Mouse (Mus musculus) CH12.LX (cell line): ENCODE results near the gene Wdfy1.

Experiments used
- CTCF ChIP-seq, 2 experiments: IDR thresholded peaks in 1 of 2; conservative IDR thresholded peaks in 1 of 2; 2 replicates each; pipeline ENCODE4 v1.5.1; 2011 to 2012; ENCODE audit warnings: low read depth in 2 of 2, low read length in 2 of 2, improper control_type of control experiment in 1 of 2, inconsistent platforms in 1 of 2, mild to moderate bottlenecking in 1 of 2, moderate library complexity in 1 of 2
- E2F4 ChIP-seq: IDR thresholded peaks from 2 replicates; pipeline ENCODE4 v1.6.1; 2011; ENCODE audit warnings: low read depth, low read length, improper control_type of control experiment; ENCODE audit not compliant: insufficient replicate concordance
- EP300 ChIP-seq: IDR thresholded peaks from 2 replicates; pipeline ENCODE4 v1.6.1; 2011; ENCODE audit warnings: low read length, improper control_type of control experiment
- GABPA ChIP-seq: IDR thresholded peaks from 2 replicates; pipeline ENCODE4 v1.6.1; 2012; ENCODE audit warnings: low read depth, low read length, improper control_type of control experiment, inconsistent platforms; ENCODE audit not compliant: insufficient replicate concordance
- JUND ChIP-seq: conservative IDR thresholded peaks from 2 replicates; pipeline ENCODE4 v1.6.1; 2011; ENCODE audit warnings: low read depth, low read length, improper control_type of control experiment
- KAT2A ChIP-seq: IDR thresholded peaks from 2 replicates; pipeline ENCODE4 v1.6.1; 2012; ENCODE audit warnings: low read length, improper control_type of control experiment, inconsistent platforms; ENCODE audit not compliant: insufficient replicate concordance
- MAFK ChIP-seq: IDR thresholded peaks from 2 replicates; pipeline ENCODE4 v1.6.1; 2011; ENCODE audit warnings: low read length, improper control_type of control experiment; ENCODE audit not compliant: insufficient replicate concordance
- MAX ChIP-seq: IDR thresholded peaks from 2 replicates; pipeline ENCODE4 v1.6.1; 2011; ENCODE audit warnings: low read length, improper control_type of control experiment
- NELFE ChIP-seq: IDR thresholded peaks from 2 replicates; pipeline ENCODE4 v1.6.1; 2011; ENCODE audit warnings: low read depth, low read length, improper control_type of control experiment
- NRF1 ChIP-seq: IDR thresholded peaks from 2 replicates; pipeline ENCODE4 v1.6.1; 2014; ENCODE audit warnings: low read depth, mild to moderate bottlenecking, inconsistent platforms, low read length, improper control_type of control experiment, moderate library complexity
- POLR2A ChIP-seq: IDR thresholded peaks from 2 replicates; pipeline ENCODE4 v1.6.1; 2011; ENCODE audit warnings: low read depth, mild to moderate bottlenecking, improper control_type of control experiment, low read length
- POLR2AphosphoS2 ChIP-seq: IDR thresholded peaks from 2 replicates; pipeline ENCODE4 v1.6.1; 2011; ENCODE audit warnings: low read depth, low read length, improper control_type of control experiment
- TCF12 ChIP-seq: IDR thresholded peaks from 2 replicates; pipeline ENCODE4 v1.6.1; 2014; ENCODE audit warnings: low read depth, mild to moderate bottlenecking, inconsistent platforms, low read length, improper control_type of control experiment
- ZC3H11A ChIP-seq: IDR thresholded peaks from 2 replicates; pipeline ENCODE4 v1.6.1; 2012; ENCODE audit warnings: low read depth, mild to moderate bottlenecking, inconsistent platforms, low read length, improper control_type of control experiment

DNA sequence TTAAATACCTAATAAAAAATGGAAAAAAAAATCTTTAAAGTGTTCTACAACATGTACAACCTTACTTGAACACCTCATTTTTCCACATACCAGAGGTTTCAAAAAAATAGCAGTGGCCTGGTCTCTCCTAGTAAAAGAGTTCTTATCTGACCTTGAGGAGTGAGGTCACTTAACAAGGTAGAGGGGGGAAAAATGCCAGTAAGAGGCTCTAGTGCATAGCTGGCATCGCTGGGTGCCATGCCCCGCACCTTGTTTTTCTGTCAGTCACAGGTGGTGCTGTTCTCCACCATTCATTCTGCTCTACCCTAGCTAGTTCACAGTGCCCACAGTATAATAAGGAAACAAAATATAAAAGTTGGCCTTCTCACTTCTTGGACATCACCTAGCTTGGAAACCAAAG is 121.0 kb downstream of the Wdfy1 start:
- no peak for TF ChIP-seq CTCF (conservative IDR thresholded peaks at IDR 0.05 in 1 of 2, IDR thresholded peaks at IDR 0.05 in 1 of 2; ENCODE audit: low read depth in 2 of 2, low read length in 2 of 2)
- no peak for TF ChIP-seq POLR2A
- TF ChIP-seq MAFK: no peak
- TF ChIP-seq POLR2AphosphoS2: no peak
- TF ChIP-seq NELFE: no peak
- TF ChIP-seq ZC3H11A: no peak
- TF ChIP-seq GABPA: no peak
- no peak for TF ChIP-seq EP300
- no peak for TF ChIP-seq NRF1
- TF ChIP-seq KAT2A: no peak
- no peak for TF ChIP-seq E2F4
- no peak for TF ChIP-seq MAX
- no peak for TF ChIP-seq JUND
- no peak for TF ChIP-seq TCF12
